Mouse (Mus musculus): ENCODE results near the gene Oas1e.

DNA sequence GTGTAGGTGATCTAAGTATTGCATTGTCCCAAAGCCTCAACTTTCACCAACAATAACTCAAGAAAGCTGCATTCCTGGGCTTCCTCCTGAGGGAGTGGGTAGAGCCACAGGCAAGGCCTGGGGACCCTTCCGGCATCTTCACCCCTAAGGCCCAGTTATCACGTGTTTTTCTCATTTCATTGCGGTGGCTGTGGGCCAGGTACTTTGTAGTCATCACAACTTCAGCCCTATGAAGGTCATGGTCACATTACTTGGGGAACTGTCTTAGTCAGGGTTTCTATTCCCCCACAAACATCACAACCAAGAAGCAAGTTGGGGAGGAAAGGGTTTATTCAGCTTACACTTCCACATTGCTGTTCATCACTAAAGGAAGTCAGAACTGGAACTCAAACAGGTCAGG, 42.5 kb downstream of the Oas1e start:
- TF ChIP-seq CTCF (IDR thresholded peaks at IDR 0.05; ENCODE audit: extremely low read depth, insufficient read depth, low read length) (no peak), POLR2A (IDR thresholded peaks at IDR 0.05; ENCODE audit: extremely low read depth, insufficient read depth, low read length) (no peak)

Data from cortical plate, adult 2 months (tissue).